Mouse (Mus musculus): ENCODE results near the gene Kcnt1. TPM values are rescaled to one million over a fixed set of nuclear protein-coding genes. Genes with fewer than 3 reads are reported as not detected.

Kcnt1 gene
- polyA plus RNA-seq, 1 experiment = 0.54 TPM

DNA sequence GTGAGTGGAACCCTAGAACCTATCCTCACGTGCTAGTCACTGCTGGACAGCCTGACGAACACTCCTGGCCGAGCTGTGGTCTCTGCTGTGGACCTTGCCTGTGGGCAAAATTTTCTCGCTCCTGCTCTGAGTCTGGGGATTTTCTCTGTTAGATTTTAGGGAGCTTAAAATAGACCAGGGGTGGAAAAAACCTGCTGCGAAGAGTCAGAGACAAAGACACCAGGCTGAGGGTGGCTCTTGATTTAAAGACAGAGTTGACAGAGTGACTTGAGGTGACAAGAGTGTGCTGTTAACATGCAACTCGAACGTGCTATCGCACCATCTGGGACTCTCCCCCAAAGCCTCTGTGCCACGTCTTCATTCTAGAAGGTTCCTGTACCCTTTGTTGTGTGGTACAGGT lies 35.4 kb downstream of the Kcnt1 start:
- no peaks in the 10 kb centered on the region for H3K4me1 ChIP-seq (ENCODE audit: control insufficient read depth, insufficient read depth, low read length)
- no peaks in the 10 kb centered on the region for H3K36me3 ChIP-seq (ENCODE audit: control insufficient read depth, insufficient read depth, low read length, poor library complexity, severe bottlenecking)
- no peaks in the 10 kb centered on the region for H3K27me3 ChIP-seq (ENCODE audit: control insufficient read depth, insufficient read depth, low read length, poor library complexity, severe bottlenecking)
- TF ChIP-seq EP300 (IDR thresholded peaks at IDR 0.05; ENCODE audit: insufficient read depth, low read depth, low read length) (no peak), CTCF (IDR thresholded peaks at IDR 0.05; ENCODE audit: low read depth, low read length) (no peak), POLR2A (IDR thresholded peaks at IDR 0.05; ENCODE audit: insufficient read depth, low read length) (no peak)
- no peak overlapping the region for H3K4me3 ChIP-seq (ENCODE audit: low read depth, low read length)
- H3K9ac ChIP-seq (ENCODE audit: low read depth, poor library complexity, severe bottlenecking) = no peak overlapping the region
- no peak overlapping the region for H3K27ac ChIP-seq (ENCODE audit: insufficient read depth, low read length)
- no peaks in the 10 kb centered on the region for H3K9me3 ChIP-seq (replicated peaks; ENCODE audit: control insufficient read depth, insufficient read depth, low read length, poor library complexity, severe bottlenecking)

GRCm38 (mm10) chr2:25909872-25910271 lies 46.3 kb downstream of the Kcnt1 start:
- no peak overlapping the region for H3K27ac ChIP-seq (ENCODE audit: insufficient read depth, low read length)
- no peak overlapping the region for H3K4me3 ChIP-seq (ENCODE audit: low read depth, low read length)
- TF ChIP-seq EP300 (IDR thresholded peaks at IDR 0.05; ENCODE audit: insufficient read depth, low read depth, low read length) (no peak), POLR2A (IDR thresholded peaks at IDR 0.05; ENCODE audit: insufficient read depth, low read length) (no peak), CTCF (IDR thresholded peaks at IDR 0.05; ENCODE audit: low read depth, low read length) (no peak)
- H3K9me3 ChIP-seq (replicated peaks; ENCODE audit: control insufficient read depth, insufficient read depth, low read length, poor library complexity, severe bottlenecking) = no peaks in the 10 kb centered on the region
- no peaks in the 10 kb centered on the region for H3K36me3 ChIP-seq (ENCODE audit: control insufficient read depth, insufficient read depth, low read length, poor library complexity, severe bottlenecking)
- H3K4me1 ChIP-seq (ENCODE audit: control insufficient read depth, insufficient read depth, low read length) = no peaks in the 10 kb centered on the region
- H3K27me3 ChIP-seq (ENCODE audit: control insufficient read depth, insufficient read depth, low read length, poor library complexity, severe bottlenecking) = no peaks in the 10 kb centered on the region
- no peak overlapping the region for H3K9ac ChIP-seq (ENCODE audit: low read depth, poor library complexity, severe bottlenecking)

DNA sequence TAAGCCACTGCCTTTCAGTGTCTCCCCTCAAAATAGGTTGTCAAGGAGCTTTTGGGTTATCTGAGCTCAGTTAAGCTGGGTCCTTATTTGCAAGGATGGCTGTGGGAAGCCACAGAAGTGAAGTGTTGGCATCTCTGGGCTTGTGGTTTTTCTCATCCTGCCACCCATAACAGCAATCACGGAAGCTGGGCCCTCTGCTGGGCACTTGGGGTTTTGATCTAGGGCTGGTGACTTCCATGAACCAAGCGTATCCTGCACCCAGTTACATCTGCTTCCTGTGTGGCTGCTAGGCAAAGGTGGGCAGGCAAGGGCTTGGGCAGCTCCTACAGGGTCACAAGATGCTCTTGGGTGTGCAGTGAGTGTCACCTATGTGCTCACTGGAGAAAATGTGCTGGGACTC lies 49.7 kb downstream of the Kcnt1 start:
- Histone ChIP-seq H3K4me1 (ENCODE audit: control insufficient read depth, insufficient read depth, low read length) (no peaks in the 10 kb centered on the region), H3K9ac (ENCODE audit: low read depth, poor library complexity, severe bottlenecking) (no peak overlapping the region), H3K4me3 (ENCODE audit: low read depth, low read length) (no peak overlapping the region), H3K27me3 (ENCODE audit: control insufficient read depth, insufficient read depth, low read length, poor library complexity, severe bottlenecking) (no peaks in the 10 kb centered on the region), H3K36me3 (ENCODE audit: control insufficient read depth, insufficient read depth, low read length, poor library complexity, severe bottlenecking) (no peaks in the 10 kb centered on the region), H3K9me3 (replicated peaks; ENCODE audit: control insufficient read depth, insufficient read depth, low read length, poor library complexity, severe bottlenecking) (no peaks in the 10 kb centered on the region), H3K27ac (ENCODE audit: insufficient read depth, low read length) (no peak overlapping the region)
- no peak for TF ChIP-seq EP300 (IDR thresholded peaks at IDR 0.05; ENCODE audit: insufficient read depth, low read depth, low read length)
- TF ChIP-seq POLR2A (IDR thresholded peaks at IDR 0.05; ENCODE audit: insufficient read depth, low read length) = no peak
- TF ChIP-seq CTCF (IDR thresholded peaks at IDR 0.05; ENCODE audit: low read depth, low read length) = no peak

- TF ChIP-seq CTCF (IDR thresholded peaks at IDR 0.05; ENCODE audit: low read depth, low read length) (no peak), EP300 (IDR thresholded peaks at IDR 0.05; ENCODE audit: insufficient read depth, low read depth, low read length) (no peak), POLR2A (IDR thresholded peaks at IDR 0.05; ENCODE audit: insufficient read depth, low read length) (no peak)
- Histone ChIP-seq H3K27ac (ENCODE audit: insufficient read depth, low read length) (no peak overlapping the region), H3K4me1 (ENCODE audit: control insufficient read depth, insufficient read depth, low read length) (no peaks in the 10 kb centered on the region), H3K4me3 (ENCODE audit: low read depth, low read length) (no peak overlapping the region), H3K9me3 (replicated peaks; ENCODE audit: control insufficient read depth, insufficient read depth, low read length, poor library complexity, severe bottlenecking) (no peaks in the 10 kb centered on the region), H3K36me3 (ENCODE audit: control insufficient read depth, insufficient read depth, low read length, poor library complexity, severe bottlenecking) (no peaks in the 10 kb centered on the region), H3K27me3 (ENCODE audit: control insufficient read depth, insufficient read depth, low read length, poor library complexity, severe bottlenecking) (no peaks in the 10 kb centered on the region), H3K9ac (ENCODE audit: low read depth, poor library complexity, severe bottlenecking) (no peak overlapping the region)
These were observed 50.7 kb downstream of the Kcnt1 start for GRCm38 (mm10) chr2:25914201-25914600.

- TF ChIP-seq EP300 (IDR thresholded peaks at IDR 0.05; ENCODE audit: insufficient read depth, low read depth, low read length) (no peak), CTCF (IDR thresholded peaks at IDR 0.05; ENCODE audit: low read depth, low read length) (no peak), POLR2A (IDR thresholded peaks at IDR 0.05; ENCODE audit: insufficient read depth, low read length) (no peak)
- Histone ChIP-seq H3K36me3 (ENCODE audit: control insufficient read depth, insufficient read depth, low read length, poor library complexity, severe bottlenecking) (no peaks in the 10 kb centered on the region), H3K27me3 (ENCODE audit: control insufficient read depth, insufficient read depth, low read length, poor library complexity, severe bottlenecking) (no peaks in the 10 kb centered on the region), H3K9ac (ENCODE audit: low read depth, poor library complexity, severe bottlenecking) (no peak overlapping the region), H3K9me3 (replicated peaks; ENCODE audit: control insufficient read depth, insufficient read depth, low read length, poor library complexity, severe bottlenecking) (no peaks in the 10 kb centered on the region), H3K27ac (ENCODE audit: insufficient read depth, low read length) (no peak overlapping the region), H3K4me1 (ENCODE audit: control insufficient read depth, insufficient read depth, low read length) (no peaks in the 10 kb centered on the region), H3K4me3 (ENCODE audit: low read depth, low read length) (no peak overlapping the region)
These were observed 51.3 kb downstream of the Kcnt1 start for GRCm38 (mm10) chr2:25914821-25915220.

DNA sequence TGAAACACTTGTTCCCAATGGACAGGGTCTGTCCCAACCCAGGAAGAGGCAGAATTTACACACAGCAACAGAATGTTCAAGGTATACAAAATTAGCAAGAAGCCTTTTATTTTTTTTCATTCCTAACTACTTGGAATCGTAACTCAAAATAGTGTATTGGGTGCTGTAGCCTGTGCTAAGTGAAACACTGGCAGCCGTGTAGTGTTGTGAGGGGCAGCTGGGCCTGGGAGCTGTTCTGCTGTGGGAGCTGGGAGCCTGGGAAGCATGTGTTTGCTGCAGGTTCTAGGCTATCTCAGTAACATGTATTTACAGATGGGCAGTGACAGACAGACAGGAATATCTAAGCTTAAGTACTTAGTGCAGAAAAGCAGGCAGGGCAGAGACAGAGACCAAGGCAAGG lies 54.9 kb downstream of the Kcnt1 start:
- no peak overlapping the region for H3K4me3 ChIP-seq (ENCODE audit: low read depth, low read length)
- TF ChIP-seq EP300 (IDR thresholded peaks at IDR 0.05; ENCODE audit: insufficient read depth, low read depth, low read length) = no peak
- TF ChIP-seq POLR2A (IDR thresholded peaks at IDR 0.05; ENCODE audit: insufficient read depth, low read length) = no peak
- TF ChIP-seq CTCF (IDR thresholded peaks at IDR 0.05; ENCODE audit: low read depth, low read length) = no peak
- no peaks in the 10 kb centered on the region for H3K27me3 ChIP-seq (ENCODE audit: control insufficient read depth, insufficient read depth, low read length, poor library complexity, severe bottlenecking)
- no peak overlapping the region for H3K9ac ChIP-seq (ENCODE audit: low read depth, poor library complexity, severe bottlenecking)
- no peaks in the 10 kb centered on the region for H3K9me3 ChIP-seq (replicated peaks; ENCODE audit: control insufficient read depth, insufficient read depth, low read length, poor library complexity, severe bottlenecking)
- no peaks in the 10 kb centered on the region for H3K36me3 ChIP-seq (ENCODE audit: control insufficient read depth, insufficient read depth, low read length, poor library complexity, severe bottlenecking)
- no peaks in the 10 kb centered on the region for H3K4me1 ChIP-seq (ENCODE audit: control insufficient read depth, insufficient read depth, low read length)
- no peak overlapping the region for H3K27ac ChIP-seq (ENCODE audit: insufficient read depth, low read length)

Data from ES-Bruce4 (cell line).